In the genomic region with DNA sequence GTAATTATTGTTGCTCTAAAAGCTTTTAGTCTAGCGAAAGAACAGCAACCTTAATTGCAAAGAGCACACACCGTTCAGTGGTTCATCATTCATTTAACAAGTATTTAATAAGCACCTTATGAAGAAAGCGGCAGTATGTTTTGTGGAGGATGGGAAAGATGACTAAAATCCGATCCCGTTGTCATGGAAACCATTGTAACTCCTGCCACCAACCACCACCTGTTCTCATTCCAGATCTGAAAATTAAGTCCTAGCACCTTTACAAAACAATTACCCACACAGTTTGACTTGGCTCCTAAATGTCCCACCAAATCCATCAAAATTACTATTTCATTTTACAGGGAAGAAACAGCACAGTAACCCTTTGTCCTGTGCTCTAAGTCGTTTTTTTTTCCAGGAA, we compare ENCODE assay signal across 9 mouse cellular contexts. TPM values are rescaled to one million over a fixed set of nuclear protein-coding genes. Genes with fewer than 3 reads are reported as not detected.
A peak's percentile ranks its signal among the peaks of the same experiment; 100 is the strongest.
DNase-seq lines count a peak whose midpoint lies in the region; ATAC-seq and TF ChIP-seq lines count a peak whose summit lies in the region.
"Had no signal": no experiment of that assay in that cellular context is flagged by ENCODE, and none has a peak within 500 bp of the region (broad histone marks: within the 10 kb centered on the region; RNA-seq: fewer than 3 reads in every experiment).

No protein-coding gene starts in this region.

- no peaks in the 10 kb centered on the region for H3K36me3 ChIP-seq in kidney, embryonic 14.5 days (ENCODE audit: control insufficient read depth, insufficient read depth, low read length)
- H3K36me3 ChIP-seq in kidney, adult 2 months (ENCODE audit: control insufficient read depth, insufficient read depth, low read length) = no peaks in the 10 kb centered on the region
- no peaks in the 10 kb centered on the region for H3K36me3 ChIP-seq in liver, embryonic 15.5 days (replicated peaks)

- H3K9me3 ChIP-seq in kidney, embryonic 14.5 days (ENCODE audit: control insufficient read depth, low read length) = no peaks in the 10 kb centered on the region
- H3K9me3 ChIP-seq in liver, embryonic 15.5 days (replicated peaks) = no peaks in the 10 kb centered on the region

- no peak for DNase-seq in kidney, adult 2 months
- peak; percentile 90 for DNase-seq in brain, embryonic 14.5 days (ENCODE audit: low read depth)
- peak; percentile 79 for DNase-seq in forelimb bud, embryonic 11.5 days (ENCODE audit: low read depth, low spot score)
- DNase-seq in gastrocnemius, adult 18-20 months (ENCODE audit: low spot score) = no peak
- DNase-seq in kidney, postnatal 14 days = no peak
- no peak for DNase-seq in lung, adult 2 months

- peak overlapping the region; percentile 79 for H3K27ac ChIP-seq in kidney, embryonic 14.5 days (ENCODE audit: low read depth, low read length)
- no peak overlapping the region for H3K27ac ChIP-seq in kidney, adult 2 months (ENCODE audit: insufficient read depth, low read depth, low read length)
- H3K27ac ChIP-seq in liver, embryonic 15.5 days (replicated peaks) = no peak overlapping the region

- no peak for TF ChIP-seq CTCF in kidney, adult 2 months (conservative IDR thresholded peaks at IDR 0.05; ENCODE audit: insufficient read depth, insufficient read length, low read depth, low read length)
- no peak for TF ChIP-seq CTCF in brain, embryonic 14.5 days (IDR thresholded peaks at IDR 0.05; ENCODE audit: borderline replicate concordance, extremely low read depth, insufficient read depth, insufficient read length)
- no peak for TF ChIP-seq CTCF in lung, adult 2 months (IDR thresholded peaks at IDR 0.05; ENCODE audit: insufficient read depth, low read length)

- no peak for TF ChIP-seq POLR2A in kidney, adult 2 months (IDR thresholded peaks at IDR 0.05; ENCODE audit: low read depth, low read length)
- no peak for TF ChIP-seq POLR2A in brain, embryonic 14.5 days (IDR thresholded peaks at IDR 0.05; ENCODE audit: borderline replicate concordance, extremely low read depth, insufficient read depth, insufficient read length, poor library complexity, severe bottlenecking)
- no peak for TF ChIP-seq POLR2A in lung, adult 2 months (IDR thresholded peaks at IDR 0.05; ENCODE audit: borderline replicate concordance, extremely low read depth, low read depth, low read length)

- no peaks in the 10 kb centered on the region for H3K27me3 ChIP-seq in kidney, embryonic 14.5 days (ENCODE audit: control insufficient read depth, insufficient read depth, low read length)
- no peaks in the 10 kb centered on the region for H3K27me3 ChIP-seq in kidney, adult 2 months (replicated peaks; ENCODE audit: control insufficient read depth, insufficient read depth, low read length)
- H3K27me3 ChIP-seq in liver, embryonic 15.5 days = no peaks in the 10 kb centered on the region

- H3K4me3 ChIP-seq in kidney, embryonic 14.5 days (ENCODE audit: low read length) = peak overlapping the region; percentile 39; the same call in 1 of the 2 replicates
- H3K4me3 ChIP-seq in kidney, adult 2 months (ENCODE audit: insufficient read depth, low read depth, low read length) = no peak overlapping the region
- peak overlapping the region; percentile 83 for H3K4me3 ChIP-seq in liver, embryonic 15.5 days (replicated peaks)
- H3K4me3 ChIP-seq in lung, adult 2 months (replicated peaks; ENCODE audit: extremely low read depth, low read depth, low read length) = no peak overlapping the region

- peaks cover 3% of the 10 kb centered on the region; the same call in 1 of the 2 replicates for H3K4me1 ChIP-seq in kidney, embryonic 14.5 days (ENCODE audit: control insufficient read depth, insufficient read depth, low read length)
- peaks cover 4% of the 10 kb centered on the region; the same call in 1 of the 2 replicates for H3K4me1 ChIP-seq in kidney, adult 2 months (ENCODE audit: control insufficient read depth, insufficient read depth, low read length)
- H3K4me1 ChIP-seq in liver, embryonic 15.5 days (replicated peaks) = peaks cover 14% of the 10 kb centered on the region
- peaks cover 4% of the 10 kb centered on the region; the same call in 1 of the 2 replicates for H3K4me1 ChIP-seq in lung, adult 2 months (ENCODE audit: control insufficient read depth, insufficient read depth, low read length)

- no peak for ATAC-seq in kidney, embryonic 14.5 days (ENCODE audit: low FRiP score, low TSS enrichment)
- ATAC-seq in liver, embryonic 15.5 days (ENCODE audit: insufficient read depth) = no peak

- peak overlapping the region; percentile 35 for H3K4me2 ChIP-seq in kidney, embryonic 14.5 days (replicated peaks; ENCODE audit: low read depth, low read length)
- peak overlapping the region; percentile 89 for H3K4me2 ChIP-seq in liver, embryonic 15.5 days

- peak overlapping the region; percentile 37; the same call in 1 of the 2 replicates for H3K9ac ChIP-seq in kidney, embryonic 14.5 days (ENCODE audit: low read depth, low read length)
- peak overlapping the region; percentile 65; the same call in 1 of the 2 replicates for H3K9ac ChIP-seq in liver, embryonic 15.5 days

- WGBS in kidney, embryonic 14.5 days = 55% methylated on average over 6 of the region's 6 CpGs
- WGBS in kidney, adult 2 months = 48% methylated on average over 6 of the region's 6 CpGs
- WGBS in liver, embryonic 15.5 days (ENCODE audit: insufficient replicate concordance) = 51% methylated on average over 6 of the region's 6 CpGs
- WGBS in lung, adult 2 months = 52% methylated on average over 6 of the region's 6 CpGs

RNA-seq across cellular contexts. Expression of gene Cep41, which starts 0.7 kb away (rescaled TPM):
- polyA plus RNA-seq in kidney, embryonic 14.5 days (2014; fragmentation: Nextera tagmentation; extraction: Ambion mirVana) = 31.2 and 31.8 TPM in 2 replicates
- polyA plus RNA-seq in kidney, adult 2 months (2012; rRNA removed) = 2.6 and 2.9 TPM in 2 replicates
- polyA plus RNA-seq in brain, embryonic 14.5 days (2012; rRNA removed) = 16.1 and 19.5 TPM in 2 replicates
- polyA plus RNA-seq in liver, embryonic 15.5 days (2015; fragmentation: Nextera tagmentation; extraction: Ambion mirVana) = 2.8 and 3.8 TPM in 2 replicates
- total RNA-seq in gastrocnemius, adult 18-20 months (2021) = under 1 TPM; 0.78 to 0.80 TPM
- 3.7 and 4.6 TPM in 2 replicates for polyA plus RNA-seq in lung, adult 2 months (2012; rRNA removed)

RNA-seq across cellular contexts. Expression of gene Mest, which starts 29.1 kb away (rescaled TPM):
- polyA plus RNA-seq in kidney, embryonic 14.5 days (2014; fragmentation: Nextera tagmentation; extraction: Ambion mirVana) = 2,297 and 2,617 TPM in 2 replicates
- polyA plus RNA-seq in kidney, adult 2 months (2012; rRNA removed) = 8.4 and 16.5 TPM in 2 replicates
- polyA plus RNA-seq in brain, embryonic 14.5 days (2012; rRNA removed) = 533 and 604 TPM in 2 replicates
- 186 and 187 TPM in 2 replicates for polyA plus RNA-seq in liver, embryonic 15.5 days (2015; fragmentation: Nextera tagmentation; extraction: Ambion mirVana)
- total RNA-seq in gastrocnemius, adult 18-20 months (2021) = 1 to 10 TPM; 1.8 to 3.2 TPM
- polyA plus RNA-seq in lung, adult 2 months (2012; rRNA removed) = 108 and 160 TPM in 2 replicates

RNA-seq across cellular contexts. Expression of gene Cpa1, which starts 55.2 kb away (rescaled TPM):
- 1.8 and 2.0 TPM in 2 replicates for polyA plus RNA-seq in kidney, embryonic 14.5 days (2014; fragmentation: Nextera tagmentation; extraction: Ambion mirVana)
- 0.11 TPM in 1 of 2 replicates, not detected in the other for polyA plus RNA-seq in kidney, adult 2 months (2012; rRNA removed)
- polyA plus RNA-seq in brain, embryonic 14.5 days (2012; rRNA removed) = 0.68 and 1.0 TPM in 2 replicates
- 1.8 and 8.5 TPM in 2 replicates for polyA plus RNA-seq in liver, embryonic 15.5 days (2015; fragmentation: Nextera tagmentation; extraction: Ambion mirVana)
- total RNA-seq in gastrocnemius, adult 18-20 months (2021) = not detected
- polyA plus RNA-seq in lung, adult 2 months (2012; rRNA removed) = 0.39 and 4.3 TPM in 2 replicates
- total RNA-seq: left cerebral cortex, postnatal 14 days had no signal

Comparison
In these comparisons a context has a peak if more than half of its experiments do, and no peak if none do; other contexts are left out.
1. H3K4me3 ChIP-seq: peak in kidney, embryonic 14.5 days (single experiment) and liver, embryonic 15.5 days (single experiment); none in kidney, adult 2 months (single experiment) and lung, adult 2 months (single experiment).
2. DNase-seq: peak in brain, embryonic 14.5 days (single experiment) and forelimb bud, embryonic 11.5 days (single experiment); none in kidney, adult 2 months (single experiment), gastrocnemius, adult 18-20 months (single experiment), kidney, postnatal 14 days (single experiment) and lung, adult 2 months (single experiment).